Comparison of ENCODE assay signal across 15 mouse cellular contexts in genomic region chr13:35211834-35212233, GRCm38 (mm10).
"Had no signal": no experiment of that assay in that cellular context is flagged by ENCODE, and none has a peak within 500 bp of the region (broad histone marks: within the 10 kb centered on the region; RNA-seq: fewer than 3 reads in every experiment).

No protein-coding gene starts in this region.

- DNase-seq: embryo, embryonic 11 days; forebrain, postnatal 0 days had no signal

- H3K27ac ChIP-seq: embryonic facial prominence, embryonic 10.5 days; embryonic facial prominence, embryonic 12.5 days; embryonic facial prominence, embryonic 13.5 days; embryonic facial prominence, embryonic 15.5 days; forebrain, embryonic 10.5 days; forebrain, embryonic 12.5 days; forebrain, embryonic 13.5 days; forebrain, embryonic 15.5 days; gastrocnemius, adult 2 months; heart, adult 2 months had no signal

- H3K9ac ChIP-seq: embryonic facial prominence, embryonic 12.5 days; embryonic facial prominence, embryonic 13.5 days; embryonic facial prominence, embryonic 15.5 days; forebrain, embryonic 12.5 days; forebrain, embryonic 13.5 days; forebrain, embryonic 15.5 days; forebrain, postnatal 0 days had no signal

- H3K9me3 ChIP-seq: embryonic facial prominence, embryonic 10.5 days; embryonic facial prominence, embryonic 12.5 days; embryonic facial prominence, embryonic 13.5 days; embryonic facial prominence, embryonic 15.5 days; forebrain, embryonic 10.5 days; forebrain, embryonic 12.5 days; forebrain, embryonic 13.5 days; forebrain, embryonic 15.5 days had no signal

- H3K36me3 ChIP-seq: embryonic facial prominence, embryonic 10.5 days; embryonic facial prominence, embryonic 12.5 days; embryonic facial prominence, embryonic 13.5 days; embryonic facial prominence, embryonic 15.5 days; forebrain, embryonic 10.5 days; forebrain, embryonic 12.5 days; forebrain, embryonic 15.5 days had no signal

- H3K4me1 ChIP-seq: embryonic facial prominence, embryonic 10.5 days; embryonic facial prominence, embryonic 12.5 days; embryonic facial prominence, embryonic 13.5 days; embryonic facial prominence, embryonic 15.5 days; forebrain, embryonic 10.5 days; forebrain, embryonic 12.5 days; forebrain, embryonic 13.5 days; forebrain, embryonic 15.5 days had no signal

- H3K27me3 ChIP-seq: embryonic facial prominence, embryonic 12.5 days; embryonic facial prominence, embryonic 13.5 days; embryonic facial prominence, embryonic 15.5 days; forebrain, embryonic 12.5 days; forebrain, embryonic 13.5 days; forebrain, embryonic 15.5 days had no signal

- H3K4me2 ChIP-seq: embryonic facial prominence, embryonic 12.5 days; embryonic facial prominence, embryonic 13.5 days; embryonic facial prominence, embryonic 15.5 days; forebrain, embryonic 12.5 days; forebrain, embryonic 13.5 days; forebrain, embryonic 15.5 days had no signal

- H3K4me3 ChIP-seq: embryonic facial prominence, embryonic 10.5 days; embryonic facial prominence, embryonic 12.5 days; embryonic facial prominence, embryonic 13.5 days; embryonic facial prominence, embryonic 15.5 days; erythroblast, embryonic 14.5 days; forebrain, embryonic 10.5 days; forebrain, embryonic 12.5 days; forebrain, embryonic 13.5 days; forebrain, embryonic 15.5 days; gastrocnemius, adult 2 months; heart, adult 2 months had no signal

- ATAC-seq: forebrain, embryonic 13.5 days; forebrain, embryonic 14.5 days; forebrain, embryonic 15.5 days; forebrain, embryonic 16.5 days; forebrain, postnatal 0 days had no signal
